Mouse (Mus musculus) hindbrain, embryonic 15.5 days (tissue): ENCODE results near the gene Rnasel. TPM values are rescaled to one million over a fixed set of nuclear protein-coding genes. Genes with fewer than 3 reads are reported as not detected.

Experiments used
- ATAC-seq: fragments of 200-750 bp; cut with Nextera tagmentation; 2 replicates; pipeline ENCODE4 v1.8.0; 2017; ENCODE audit warnings: low read depth, moderate number of reproducible peaks, moderate TSS enrichment; ENCODE audit not compliant: low FRiP score
- H3K27ac ChIP-seq: fragments of 300-500 bp; sonication (generic); replicated peaks from 2 replicates; pipeline ENCODE4 v1.5.1; 2015; ENCODE audit warnings: mild to moderate bottlenecking, inconsistent platforms
- H3K27me3 ChIP-seq: fragments of 300-500 bp; sonication (generic); 2 replicates; pipeline ENCODE4 v1.6.1; 2015; ENCODE audit warnings: control low read depth, inconsistent platforms
- H3K36me3 ChIP-seq: fragments of 300-500 bp; sonication (generic); 2 replicates; pipeline ENCODE4 v1.6.1; 2015; ENCODE audit warnings: control low read depth, inconsistent platforms
- H3K4me1 ChIP-seq: fragments of 300-500 bp; sonication (generic); replicated peaks from 2 replicates; pipeline ENCODE4 v1.6.1; 2015; ENCODE audit warnings: control low read depth, inconsistent platforms
- H3K4me2 ChIP-seq: fragments of 300-500 bp; sonication (generic); 2 replicates; pipeline ENCODE4 v1.6.1; 2015; ENCODE audit warnings: moderate library complexity, mild to moderate bottlenecking, inconsistent platforms
- H3K4me3 ChIP-seq: fragments of 300-500 bp; sonication (generic); 2 replicates; pipeline ENCODE4 v1.5.1; 2015; ENCODE audit warnings: mild to moderate bottlenecking, inconsistent platforms
- H3K9ac ChIP-seq: fragments of 300-500 bp; sonication (generic); 2 replicates; pipeline ENCODE4 v1.6.1; 2015; ENCODE audit warnings: inconsistent platforms
- H3K9me3 ChIP-seq: fragments of 300-500 bp; sonication (generic); 2 replicates; pipeline ENCODE4 v1.6.1; 2016; ENCODE audit warnings: control low read depth, inconsistent platforms
- WGBS: fragments of 180-500 bp; shearing (Covaris S2); methylation state at CpG from one replicate; pipeline ENCODE4 v1.1.7; 2015; 5-methylcytosine and 5-hydroxymethylcytosine counted together
- polyA plus RNA-seq: library from polyadenylated mRNA; unstranded; fragments of >200 nt; fragmentation: Nextera tagmentation; extraction: Ambion mirVana; gene quantifications from 2 replicates; pipeline ENCODE4 v1.2.1, GENCODE M21; 2015

Rnasel gene
- polyA plus RNA-seq, 1 experiment from 2014 or later = 39.5 TPM

- no peak overlapping the region for H3K27ac ChIP-seq
- no peak overlapping the region for H3K4me2 ChIP-seq
- no peaks in the 10 kb centered on the region for H3K27me3 ChIP-seq
- H3K36me3 ChIP-seq = no peaks in the 10 kb centered on the region
- no peak overlapping the region for H3K9ac ChIP-seq
- no peaks in the 10 kb centered on the region for H3K9me3 ChIP-seq
- ATAC-seq = no peak
- no peaks in the 10 kb centered on the region for H3K4me1 ChIP-seq
- no peak overlapping the region for H3K4me3 ChIP-seq
- WGBS = 96% methylated on average over 2 of the region's 2 CpGs
Measured at GRCm38 (mm10) chr1:153712633-153713032, 36.6 kb upstream of the Rnasel start.

- Histone ChIP-seq H3K4me1 (no peaks in the 10 kb centered on the region), H3K9me3 (no peaks in the 10 kb centered on the region), H3K9ac (no peak overlapping the region), H3K4me3 (no peak overlapping the region), H3K27ac (no peak overlapping the region), H3K36me3 (no peaks in the 10 kb centered on the region), H3K4me2 (no peak overlapping the region), H3K27me3 (no peaks in the 10 kb centered on the region)
- WGBS = 81% methylated on average over 1 of the region's 1 CpGs
- no peak for ATAC-seq
Measured at GRCm38 (mm10) chr1:153717990-153718389, 31.2 kb upstream of the Rnasel start.

- Histone ChIP-seq H3K9me3 (no peaks in the 10 kb centered on the region), H3K4me2 (no peak overlapping the region), H3K4me1 (no peaks in the 10 kb centered on the region), H3K36me3 (no peaks in the 10 kb centered on the region), H3K27me3 (no peaks in the 10 kb centered on the region), H3K9ac (no peak overlapping the region), H3K4me3 (no peak overlapping the region), H3K27ac (no peak overlapping the region)
- 81% methylated on average over 7 of the region's 7 CpGs for WGBS
- ATAC-seq = no peak
Measured at GRCm38 (mm10) chr1:153720935-153721334, 28.3 kb upstream of the Rnasel start.

- H3K36me3 ChIP-seq = no peaks in the 10 kb centered on the region
- no peak overlapping the region for H3K4me2 ChIP-seq
- no peaks in the 10 kb centered on the region for H3K9me3 ChIP-seq
- H3K27ac ChIP-seq = no peak overlapping the region
- H3K4me1 ChIP-seq = no peaks in the 10 kb centered on the region
- no peaks in the 10 kb centered on the region for H3K27me3 ChIP-seq
- H3K9ac ChIP-seq = no peak overlapping the region
- no peak for ATAC-seq
- no peak overlapping the region for H3K4me3 ChIP-seq
- WGBS = 86% methylated on average over 9 of the region's 9 CpGs
Measured at GRCm38 (mm10) chr1:153721565-153722310, 27.5 kb upstream of the Rnasel start.

GRCm38 (mm10) chr1:153723426-153723825 lies 25.8 kb upstream of the Rnasel start:
- no peak overlapping the region for H3K27ac ChIP-seq
- ATAC-seq = no peak
- H3K4me3 ChIP-seq = no peak overlapping the region
- no peaks in the 10 kb centered on the region for H3K9me3 ChIP-seq
- H3K4me2 ChIP-seq = no peak overlapping the region
- H3K36me3 ChIP-seq = no peaks in the 10 kb centered on the region
- WGBS = 81% methylated on average over 9 of the region's 9 CpGs
- no peaks in the 10 kb centered on the region for H3K4me1 ChIP-seq
- no peak overlapping the region for H3K9ac ChIP-seq
- no peaks in the 10 kb centered on the region for H3K27me3 ChIP-seq

GRCm38 (mm10) chr1:153726636-153727035 lies 22.6 kb upstream of the Rnasel start:
- WGBS = 68% methylated on average over 16 of the region's 16 CpGs
- H3K27ac ChIP-seq = no peak overlapping the region
- H3K36me3 ChIP-seq = no peaks in the 10 kb centered on the region
- H3K9ac ChIP-seq = no peak overlapping the region
- H3K4me2 ChIP-seq = no peak overlapping the region
- H3K4me1 ChIP-seq = peaks cover 11% of the 10 kb centered on the region
- 0 out of 2 replicates have a peak, but pooled peaks have one; percentile 20 for ATAC-seq
- no peaks in the 10 kb centered on the region for H3K9me3 ChIP-seq
- H3K27me3 ChIP-seq = no peaks in the 10 kb centered on the region
- no peak overlapping the region for H3K4me3 ChIP-seq

- no peaks in the 10 kb centered on the region for H3K36me3 ChIP-seq
- H3K4me2 ChIP-seq = no peak overlapping the region
- peaks cover 24% of the 10 kb centered on the region for H3K4me1 ChIP-seq
- WGBS = 70% methylated on average over 2 of the region's 2 CpGs
- H3K27ac ChIP-seq = no peak overlapping the region
- no peak overlapping the region for H3K9ac ChIP-seq
- no peaks in the 10 kb centered on the region for H3K27me3 ChIP-seq
- H3K4me3 ChIP-seq = no peak overlapping the region
- H3K9me3 ChIP-seq = no peaks in the 10 kb centered on the region
- no peak for ATAC-seq
Measured at GRCm38 (mm10) chr1:153729806-153730205, 19.4 kb upstream of the Rnasel start.

- Histone ChIP-seq H3K27ac (peak overlapping the region; percentile 37; the same call in 1 of the 2 replicates), H3K9ac (no peak overlapping the region), H3K4me1 (peaks cover 24% of the 10 kb centered on the region), H3K4me2 (no peak overlapping the region), H3K4me3 (no peak overlapping the region), H3K36me3 (no peaks in the 10 kb centered on the region), H3K27me3 (no peaks in the 10 kb centered on the region), H3K9me3 (no peaks in the 10 kb centered on the region)
- ATAC-seq = 0 out of 2 replicates have a peak, but pooled peaks have one; percentile 17
- WGBS = 40% methylated on average over 3 of the region's 3 CpGs
Measured at GRCm38 (mm10) chr1:153730671-153731070, 18.6 kb upstream of the Rnasel start.

GRCm38 (mm10) chr1:153733181-153733580 lies 16.0 kb upstream of the Rnasel start:
- Histone ChIP-seq H3K27ac (no peak overlapping the region), H3K4me3 (no peak overlapping the region), H3K27me3 (no peaks in the 10 kb centered on the region), H3K9ac (no peak overlapping the region), H3K36me3 (no peaks in the 10 kb centered on the region), H3K4me2 (no peak overlapping the region), H3K4me1 (peaks cover 47% of the 10 kb centered on the region), H3K9me3 (no peaks in the 10 kb centered on the region)
- 29% methylated on average over 8 of the region's 9 CpGs for WGBS
- no peak for ATAC-seq

GRCm38 (mm10) chr1:153734866-153735265 lies 14.4 kb upstream of the Rnasel start:
- 85% methylated on average over 4 of the region's 4 CpGs for WGBS
- H3K4me1 ChIP-seq = peaks cover 57% of the 10 kb centered on the region
- H3K4me3 ChIP-seq = no peak overlapping the region
- H3K27ac ChIP-seq = no peak overlapping the region
- no peaks in the 10 kb centered on the region for H3K36me3 ChIP-seq
- no peak overlapping the region for H3K9ac ChIP-seq
- ATAC-seq = no peak
- H3K9me3 ChIP-seq = no peaks in the 10 kb centered on the region
- no peaks in the 10 kb centered on the region for H3K27me3 ChIP-seq
- H3K4me2 ChIP-seq = no peak overlapping the region

GRCm38 (mm10) chr1:153736096-153736495 lies 13.1 kb upstream of the Rnasel start:
- Histone ChIP-seq H3K4me1 (peaks cover 60% of the 10 kb centered on the region), H3K27ac (no peak overlapping the region), H3K4me3 (no peak overlapping the region), H3K4me2 (no peak overlapping the region), H3K9me3 (no peaks in the 10 kb centered on the region), H3K27me3 (no peaks in the 10 kb centered on the region), H3K9ac (no peak overlapping the region), H3K36me3 (no peaks in the 10 kb centered on the region)
- ATAC-seq = no peak
- WGBS = 68% methylated on average over 6 of the region's 6 CpGs

- Histone ChIP-seq H3K4me1 (peaks cover 66% of the 10 kb centered on the region), H3K4me3 (no peak overlapping the region), H3K9me3 (no peaks in the 10 kb centered on the region), H3K27ac (peak overlapping the region; percentile 64), H3K27me3 (no peaks in the 10 kb centered on the region), H3K4me2 (peak overlapping the region; percentile 28), H3K36me3 (no peaks in the 10 kb centered on the region), H3K9ac (no peak overlapping the region)
- peak; percentile 7; the same call in 1 of the 2 replicates for ATAC-seq
- WGBS = 12% methylated on average over 9 of the region's 9 CpGs
Measured at GRCm38 (mm10) chr1:153737101-153738085, 11.8 kb upstream of the Rnasel start.
